Mouse (Mus musculus) intestine, embryonic 15.5 days (tissue): Measurements from ENCODE around the gene Fam162a. TPM values are rescaled to one million over a fixed set of nuclear protein-coding genes. Genes with fewer than 3 reads are reported as not detected.

Experiments used
- polyA plus RNA-seq: library from polyadenylated mRNA; unstranded; fragments of >200 nt; fragmentation: Nextera tagmentation; extraction: Ambion mirVana; gene quantifications from 2 replicates; pipeline ENCODE4 v1.2.1, GENCODE M21; 2015

Gene Fam162a
- polyA plus RNA-seq, 1 experiment from 2014 or later = 500 TPM

Other genes starting within 250 kb of the Fam162a start
- gene Parp14, start 200.1 kb downstream of the Fam162a start, polyA plus RNA-seq = 1.2 and 2.2 TPM in 2 replicates
- gene Parp9, start 133.1 kb downstream of the Fam162a start, polyA plus RNA-seq = 12.0 and 14.0 TPM in 2 replicates
- gene Dtx3l, start 132.4 kb downstream of the Fam162a start, polyA plus RNA-seq = 8.6 TPM in 2 replicates
- gene Kpna1, start 92.8 kb downstream of the Fam162a start, polyA plus RNA-seq = 34.9 and 40.2 TPM in 2 replicates
- gene Wdr5b, start 30.4 kb downstream of the Fam162a start, polyA plus RNA-seq = 7.0 and 7.8 TPM in 2 replicates
- 111 and 125 TPM in 2 replicates for gene Ccdc58, start 91 bp upstream of the Fam162a start, polyA plus RNA-seq
- gene Csta1, start 59.6 kb upstream of the Fam162a start, polyA plus RNA-seq = 0.08 and 0.09 TPM in 2 replicates
- 1.1 and 1.2 TPM in 2 replicates for gene Stfa2l1, start 85.2 kb upstream of the Fam162a start, polyA plus RNA-seq
- 3.3 and 5.7 TPM in 2 replicates for gene Gm5483, start 112.6 kb upstream of the Fam162a start, polyA plus RNA-seq
- not detected in 2 replicates for gene Gm5416, start 138.8 kb upstream of the Fam162a start, polyA plus RNA-seq
- 0.78 and 1.4 TPM in 2 replicates for gene 2010005H15Rik, start 149.9 kb upstream of the Fam162a start, polyA plus RNA-seq
- 6.6 and 10.5 TPM in 2 replicates for gene Stfa1, start 205.4 kb upstream of the Fam162a start, polyA plus RNA-seq